Mouse (Mus musculus) embryonic facial prominence, embryonic 14.5 days (tissue): ENCODE results near the gene Prss42. TPM values are rescaled to one million over a fixed set of nuclear protein-coding genes. Genes with fewer than 3 reads are reported as not detected.

Experiments
- ATAC-seq: fragments of 200-750 bp; cut with Nextera tagmentation; 2 replicates; pipeline ENCODE4 v1.8.0; 2017; ENCODE audit warnings: low read depth, moderate number of reproducible peaks, moderate TSS enrichment
- DNase-seq: peaks from one replicate; pipeline ENCODE4 v3.0.0-alpha.2; 2015; ENCODE audit warnings: low spot score
- H3K27ac ChIP-seq: fragments of 300-500 bp; sonication (generic); replicated peaks from 2 replicates; pipeline ENCODE4 v1.5.1; 2014; ENCODE audit warnings: low read depth, mild to moderate bottlenecking, low read length, moderate library complexity
- H3K27me3 ChIP-seq: fragments of 300-500 bp; sonication (generic); replicated peaks from 2 replicates; pipeline ENCODE4 v1.6.1; 2014; ENCODE audit warnings: low read length; ENCODE audit not compliant: control insufficient read depth, insufficient read depth
- H3K36me3 ChIP-seq: fragments of 300-500 bp; sonication (generic); 2 replicates; pipeline ENCODE4 v1.6.1; 2014; ENCODE audit warnings: low read length, mixed read lengths; ENCODE audit not compliant: control insufficient read depth, insufficient read depth
- H3K4me1 ChIP-seq: fragments of 300-500 bp; sonication (generic); 2 replicates; pipeline ENCODE4 v1.6.1; 2014; ENCODE audit warnings: antibody characterized with exemption, low read length; ENCODE audit not compliant: control insufficient read depth, insufficient read depth
- H3K4me2 ChIP-seq: fragments of 300-500 bp; sonication (generic); 2 replicates; pipeline ENCODE4 v1.6.1; 2014; ENCODE audit warnings: low read depth, mild to moderate bottlenecking, low read length, moderate library complexity, mixed read lengths
- H3K4me3 ChIP-seq: fragments of 300-500 bp; sonication (generic); 2 replicates; pipeline ENCODE4 v1.5.1; 2014; ENCODE audit warnings: low read depth, mild to moderate bottlenecking, low read length
- H3K9ac ChIP-seq: fragments of 300-500 bp; sonication (generic); 2 replicates; pipeline ENCODE4 v1.6.1; 2014; ENCODE audit warnings: low read depth, mild to moderate bottlenecking, low read length, moderate library complexity, mixed read lengths
- H3K9me3 ChIP-seq: fragments of 300-500 bp; sonication (generic); 2 replicates; pipeline ENCODE4 v1.6.1; 2016; ENCODE audit warnings: low read length; ENCODE audit not compliant: control insufficient read depth
- WGBS: fragments of 180-500 bp; shearing (Covaris S2); extraction: QIAGEN DNeasy Blood & Tissue Kit; methylation state at CpG from one replicate; pipeline ENCODE4 v1.1.7; 2014; 5-methylcytosine and 5-hydroxymethylcytosine counted together
- polyA plus RNA-seq: library from polyadenylated mRNA; unstranded; fragments of >200 nt; fragmentation: Nextera tagmentation; extraction: Ambion mirVana; gene quantifications from 2 replicates; pipeline ENCODE4 v1.2.1, GENCODE M21; 2014

Prss42 gene
- polyA plus RNA-seq, 1 experiment from 2014 or later: not detected

DNA sequence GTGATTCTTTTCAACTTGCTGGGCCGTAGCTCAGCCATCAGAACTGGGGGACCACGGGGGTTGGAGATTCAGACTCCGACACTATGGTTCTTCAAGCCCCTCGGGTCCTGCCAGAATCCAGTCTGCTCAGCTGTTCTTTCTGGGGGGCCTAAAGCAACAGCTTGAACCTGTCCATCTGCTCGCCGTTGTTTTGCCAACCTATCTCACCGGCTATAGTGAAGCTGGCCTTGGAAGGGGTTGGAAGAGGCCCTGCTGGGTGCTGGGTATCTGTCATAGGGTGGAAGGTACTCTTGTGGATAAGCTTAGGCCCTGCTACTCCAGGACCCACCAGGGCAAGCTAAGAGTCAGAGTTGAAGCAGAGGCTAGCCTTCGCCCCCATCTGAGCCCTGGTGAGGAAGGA lies 37.1 kb upstream of the Prss42 start:
- ATAC-seq (no peak), DNase-seq (no peak)
- H3K27me3 ChIP-seq: no peaks in the 10 kb centered on the region
- no peaks in the 10 kb centered on the region for H3K36me3 ChIP-seq
- H3K27ac ChIP-seq: peak overlapping the region; percentile 42; the same call in 1 of the 2 replicates
- H3K9me3 ChIP-seq: no peaks in the 10 kb centered on the region
- no peak overlapping the region for H3K9ac ChIP-seq
- no peak overlapping the region for H3K4me2 ChIP-seq
- H3K4me3 ChIP-seq: no peak overlapping the region
- WGBS: 72% methylated on average over 8 of the region's 8 CpGs
- peaks cover 22% of the 10 kb centered on the region for H3K4me1 ChIP-seq

DNA sequence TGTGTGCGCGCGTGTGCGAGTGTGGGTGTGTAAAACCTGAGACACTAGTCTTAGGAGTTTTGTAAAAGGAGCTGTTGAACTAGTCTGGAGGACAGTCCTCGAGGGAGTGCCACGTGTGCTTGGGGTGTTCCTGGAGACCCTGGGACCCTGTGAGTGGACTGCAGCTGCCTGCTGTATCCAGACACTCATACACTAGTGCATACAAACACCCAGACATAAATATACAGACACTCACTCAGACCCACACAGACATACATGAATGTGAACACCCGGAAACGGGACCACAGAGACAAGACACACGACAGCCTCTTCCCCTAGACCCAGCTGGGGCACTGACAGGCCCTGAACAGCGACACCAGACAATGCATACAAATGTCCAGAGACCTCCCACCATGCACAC lies 35.2 kb upstream of the Prss42 start:
- Histone ChIP-seq H3K36me3 (no peaks in the 10 kb centered on the region), H3K9ac (no peak overlapping the region), H3K4me3 (no peak overlapping the region), H3K27ac (0 out of 2 replicates have a peak overlapping the region, but pooled peaks have one; percentile 30), H3K9me3 (no peaks in the 10 kb centered on the region), H3K4me2 (no peak overlapping the region), H3K4me1 (peaks cover 24% of the 10 kb centered on the region), H3K27me3 (no peaks in the 10 kb centered on the region)
- ATAC-seq (no peak), DNase-seq (no peak)
- WGBS: 76% methylated on average over 10 of the region's 10 CpGs

GRCm38 (mm10) chr9:110763405-110763804 lies 34.6 kb upstream of the Prss42 start:
- no peak for ATAC-seq
- Histone ChIP-seq H3K4me1 (peaks cover 19% of the 10 kb centered on the region), H3K27ac (no peak overlapping the region)

DNA sequence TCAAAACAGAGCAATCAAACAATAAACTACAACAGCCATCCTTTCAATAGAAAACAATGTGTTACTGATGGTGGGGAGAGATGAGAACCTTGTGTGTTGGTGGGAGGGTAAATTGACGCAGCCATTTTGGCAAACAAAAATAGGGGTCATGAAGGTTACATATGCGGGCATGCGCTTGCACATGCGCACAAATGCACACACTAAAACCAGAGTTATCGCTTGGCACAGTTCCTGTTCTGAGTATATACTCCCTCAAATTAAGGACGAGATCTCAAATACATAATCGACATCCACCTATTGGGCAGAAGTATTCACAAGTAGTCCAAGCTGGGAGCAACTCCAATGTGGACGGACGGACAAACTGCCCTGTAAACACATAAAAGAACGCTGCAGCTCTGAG lies 25.6 kb upstream of the Prss42 start:
- DNase-seq: no peak
- H3K27me3 ChIP-seq: no peaks in the 10 kb centered on the region
- no peak overlapping the region for H3K4me3 ChIP-seq
- no peak for ATAC-seq
- H3K27ac ChIP-seq: no peak overlapping the region
- no peaks in the 10 kb centered on the region for H3K36me3 ChIP-seq
- H3K9ac ChIP-seq: no peak overlapping the region
- no peak overlapping the region for H3K4me2 ChIP-seq
- peaks cover 8% of the 10 kb centered on the region for H3K4me1 ChIP-seq
- WGBS: 88% methylated on average over 10 of the region's 10 CpGs
- no peaks in the 10 kb centered on the region for H3K9me3 ChIP-seq

More at GRCm38 (mm10) chr9:110763405-110763804, 34.6 kb upstream of the Prss42 start:
- 55% methylated on average over 2 of the region's 2 CpGs for WGBS
- Histone ChIP-seq H3K9ac (no peak overlapping the region), H3K4me3 (no peak overlapping the region), H3K4me2 (no peak overlapping the region), H3K27me3 (no peaks in the 10 kb centered on the region), H3K9me3 (no peaks in the 10 kb centered on the region), H3K36me3 (no peaks in the 10 kb centered on the region)
- no peak for DNase-seq

- WGBS: 63% methylated on average over 15 of the region's 15 CpGs
- no peak for ATAC-seq
- no peaks in the 10 kb centered on the region for H3K36me3 ChIP-seq
- no peaks in the 10 kb centered on the region for H3K9me3 ChIP-seq
- H3K4me2 ChIP-seq: no peak overlapping the region
- DNase-seq: no peak
- H3K4me1 ChIP-seq: peaks cover 21% of the 10 kb centered on the region
- H3K9ac ChIP-seq: 0 out of 2 replicates have a peak overlapping the region, but pooled peaks have one; percentile 27
- H3K4me3 ChIP-seq: no peak overlapping the region
- no peaks in the 10 kb centered on the region for H3K27me3 ChIP-seq
- H3K27ac ChIP-seq: peak overlapping the region; percentile 8; the same call in 1 of the 2 replicates
These were observed 23.3 kb upstream of the Prss42 start for GRCm38 (mm10) chr9:110774403-110775268.

- Histone ChIP-seq H3K4me3 (no peak overlapping the region), H3K27me3 (no peaks in the 10 kb centered on the region), H3K4me1 (peaks cover 22% of the 10 kb centered on the region), H3K9me3 (no peaks in the 10 kb centered on the region), H3K36me3 (no peaks in the 10 kb centered on the region), H3K9ac (0 out of 2 replicates have a peak overlapping the region, but pooled peaks have one; percentile 27), H3K27ac (peak overlapping the region; percentile 8; the same call in 1 of the 2 replicates), H3K4me2 (no peak overlapping the region)
- WGBS: 52% methylated on average over 7 of the region's 10 CpGs
- ATAC-seq: 0 out of 2 replicates have a peak, but pooled peaks have one; percentile 17
- peak; percentile 44 for DNase-seq
These were observed 22.5 kb upstream of the Prss42 start for GRCm38 (mm10) chr9:110775269-110776022.

DNA sequence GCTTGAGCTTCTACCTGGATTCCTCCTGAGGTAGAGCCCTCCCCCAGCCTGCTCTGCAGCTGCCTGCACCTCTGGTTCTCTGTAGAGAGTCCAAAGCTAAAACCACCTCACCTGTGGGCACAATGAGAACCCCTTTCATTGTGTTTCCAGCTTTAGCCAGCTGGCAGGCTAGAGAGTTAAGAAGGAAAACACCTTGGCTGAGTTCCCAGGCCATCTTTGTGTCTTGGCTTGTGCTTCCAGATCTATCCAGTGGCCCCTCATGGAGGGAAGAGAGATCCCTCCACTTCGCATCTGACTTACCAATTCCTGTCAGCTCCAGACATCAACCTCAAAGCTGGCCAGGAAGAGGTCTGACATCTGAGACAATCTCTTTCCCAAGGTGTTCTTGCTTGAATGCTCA lies 19.9 kb upstream of the Prss42 start:
- H3K4me2 ChIP-seq: no peak overlapping the region
- no peak for ATAC-seq
- peaks cover 27% of the 10 kb centered on the region for H3K4me1 ChIP-seq

DNA sequence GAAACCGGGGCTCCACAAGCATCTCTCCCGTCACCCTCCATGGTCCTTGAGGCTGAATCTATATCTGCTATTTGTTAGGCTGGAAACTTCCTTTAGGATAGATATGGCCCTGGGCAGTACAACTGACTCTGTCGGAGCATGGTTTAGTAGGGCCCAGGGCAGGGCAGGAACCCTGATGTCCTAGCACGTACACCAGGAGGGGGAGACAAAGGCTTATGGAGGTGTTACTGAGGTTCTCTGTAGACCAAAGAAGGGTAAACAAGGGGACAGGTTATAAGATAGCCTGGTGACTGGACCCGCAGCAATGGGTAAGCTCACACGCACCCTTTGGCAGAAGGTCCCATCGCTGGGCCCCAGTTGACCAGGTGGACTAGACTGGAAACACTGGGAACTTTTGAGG lies 19.4 kb upstream of the Prss42 start:
- H3K4me1 ChIP-seq: peaks cover 27% of the 10 kb centered on the region
- H3K9ac ChIP-seq: no peak overlapping the region
- H3K36me3 ChIP-seq: no peaks in the 10 kb centered on the region
- no peak overlapping the region for H3K27ac ChIP-seq
- no peak overlapping the region for H3K4me3 ChIP-seq
- no peak for DNase-seq
- ATAC-seq: no peak
- H3K9me3 ChIP-seq: no peaks in the 10 kb centered on the region
- 85% methylated on average over 7 of the region's 7 CpGs for WGBS
- no peak overlapping the region for H3K4me2 ChIP-seq
- no peaks in the 10 kb centered on the region for H3K27me3 ChIP-seq

More for the DNA sequence above, 19.9 kb upstream of the Prss42 start:
- WGBS: 71% methylated on average over 1 of the region's 1 CpGs
- H3K36me3 ChIP-seq: no peaks in the 10 kb centered on the region
- H3K9ac ChIP-seq: no peak overlapping the region
- DNase-seq: no peak
- no peaks in the 10 kb centered on the region for H3K27me3 ChIP-seq
- no peak overlapping the region for H3K4me3 ChIP-seq
- no peaks in the 10 kb centered on the region for H3K9me3 ChIP-seq
- no peak overlapping the region for H3K27ac ChIP-seq
